Mouse (Mus musculus) mesoderm, embryonic 11.5 days (tissue): Measurements from ENCODE around the gene Bad.

Experiments
- DNase-seq: peaks from one replicate; pipeline ENCODE4 v3.0.0-alpha.2; 2012; ENCODE audit warnings: low read depth, low spot score

Gene Bad

GRCm38 (mm10) chr19:6934195-6934977 is 7.3 kb upstream of the Bad start, which contains the start of gene Kcnk4:
TSS of gene Kcnk4 (minus strand) at chr19:6934515.
- no peak for DNase-seq

GRCm38 (mm10) chr19:6936299-6936698 is 5.4 kb upstream of the Bad start:
- no peak for DNase-seq

- DNase-seq: no peak
Observed at GRCm38 (mm10) chr19:6937541-6938465, 3.9 kb upstream of the Bad start.

- DNase-seq: no peak
Observed at GRCm38 (mm10) chr19:6939106-6940002, 2.3 kb upstream of the Bad start.

DNA sequence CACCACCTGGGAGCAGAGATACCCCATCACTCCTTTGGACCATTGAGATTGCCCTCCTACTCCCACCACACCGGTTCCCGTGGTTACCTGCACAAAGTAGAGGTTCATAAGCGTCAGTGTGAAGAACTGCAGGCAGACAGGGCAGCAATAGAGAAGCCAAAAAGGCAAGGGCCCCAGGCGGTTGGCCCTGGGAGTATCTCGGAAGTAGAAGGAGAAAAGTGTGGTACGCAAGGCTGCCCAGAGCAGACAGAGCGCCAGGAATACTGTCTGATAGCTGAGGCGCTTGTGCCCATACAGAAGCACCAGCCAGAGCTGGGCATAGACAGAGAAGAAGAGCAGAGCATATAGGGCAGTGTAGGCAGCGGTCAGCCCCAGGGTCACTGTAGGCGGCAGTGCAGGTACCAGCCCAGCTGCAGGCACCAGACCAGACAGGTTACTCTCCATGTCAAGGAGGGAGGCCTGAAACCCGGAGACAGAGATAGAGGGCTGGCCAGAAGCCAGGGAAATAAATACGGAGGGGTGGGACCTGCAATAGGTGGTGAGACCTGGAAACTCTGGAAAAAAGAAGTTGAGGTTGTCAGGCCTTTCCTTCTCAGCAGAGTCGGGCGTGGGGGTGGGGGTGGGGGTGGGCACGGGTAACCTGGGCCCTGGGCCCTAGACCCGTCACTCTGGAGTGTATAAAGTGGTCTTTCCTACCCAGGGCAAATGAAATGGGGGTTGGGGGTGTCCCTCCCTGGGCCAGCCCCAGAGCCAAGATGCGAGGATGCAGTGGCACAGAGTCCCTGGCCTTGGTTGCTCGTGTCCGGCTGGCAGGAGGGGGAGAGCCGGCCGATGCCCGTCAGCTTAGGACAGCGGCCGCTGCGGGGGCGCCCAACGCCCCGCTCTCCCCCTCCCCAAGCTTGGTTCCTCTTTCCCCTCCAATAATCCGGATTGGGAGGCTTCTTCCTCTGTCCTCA is 987 bp upstream of the Bad start:
- no peak for DNase-seq

- DNase-seq: peak; percentile 88
Observed at GRCm38 (mm10) chr19:6942249-6942691, 609 bp downstream of the Bad start, which contains the start of gene Gpr137. TSS of gene Gpr137 (minus strand) at chr19:6942480.

- DNase-seq: no peak
Observed at GRCm38 (mm10) chr19:6942764-6943163, 1.1 kb downstream of the Bad start.

GRCm38 (mm10) chr19:6943709-6944108 is 2.0 kb downstream of the Bad start:
- DNase-seq: no peak

DNA sequence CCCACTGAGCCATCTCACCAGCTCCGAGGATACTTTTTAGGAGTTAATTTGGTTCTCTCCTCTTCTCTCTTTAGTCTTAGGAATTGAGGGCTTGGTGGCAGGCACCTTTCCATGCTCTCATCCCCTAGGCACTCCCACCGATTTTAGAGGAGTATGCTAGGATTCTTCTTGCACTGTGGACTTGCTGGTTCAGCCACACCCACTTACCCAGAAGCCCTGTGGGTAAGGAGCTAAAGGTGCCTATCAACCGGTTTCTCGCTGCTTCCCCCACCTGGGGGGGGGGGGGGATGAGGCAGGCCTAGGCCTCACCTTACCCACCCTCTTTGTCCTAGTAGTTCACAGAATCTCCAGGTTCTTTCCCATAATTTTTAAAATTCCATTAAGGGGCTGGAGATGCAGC is 6.1 kb downstream of the Bad start:
- no peak for DNase-seq

GRCm38 (mm10) chr19:6948186-6948585 is 6.5 kb downstream of the Bad start:
- DNase-seq: no peak

GRCm38 (mm10) chr19:6949532-6949931 is 7.9 kb downstream of the Bad start:
- DNase-seq: no peak

GRCm38 (mm10) chr19:6949951-6950350 is 8.3 kb downstream of the Bad start:
- DNase-seq: no peak

DNA sequence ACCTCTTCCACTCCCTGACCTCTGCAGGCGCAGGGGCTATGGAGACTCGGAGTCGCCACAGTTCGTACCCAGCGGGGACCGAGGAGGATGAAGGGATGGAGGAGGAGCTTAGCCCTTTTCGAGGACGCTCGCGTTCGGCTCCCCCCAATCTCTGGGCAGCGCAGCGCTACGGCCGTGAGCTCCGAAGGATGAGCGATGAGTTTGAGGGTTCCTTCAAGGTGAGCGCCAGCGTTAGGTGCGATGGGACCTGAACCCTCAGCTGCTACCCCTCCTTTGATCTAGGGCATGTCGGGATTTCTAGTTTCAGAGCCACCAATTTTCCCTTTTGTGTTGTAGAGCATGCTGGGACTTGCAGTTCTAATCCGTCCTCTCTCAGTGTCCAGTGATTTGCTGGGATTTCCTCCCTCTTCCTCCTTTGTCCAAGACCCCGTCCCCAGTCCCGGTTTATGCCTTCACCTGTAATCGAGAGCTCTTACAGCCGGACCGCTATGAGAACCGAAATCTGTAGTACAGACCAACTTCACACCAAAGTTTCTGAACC is 9.0 kb downstream of the Bad start:
- DNase-seq: peak; percentile 73

GRCm38 (mm10) chr19:6951381-6951968 is 9.8 kb downstream of the Bad start:
- DNase-seq: peak; percentile 92

DNA sequence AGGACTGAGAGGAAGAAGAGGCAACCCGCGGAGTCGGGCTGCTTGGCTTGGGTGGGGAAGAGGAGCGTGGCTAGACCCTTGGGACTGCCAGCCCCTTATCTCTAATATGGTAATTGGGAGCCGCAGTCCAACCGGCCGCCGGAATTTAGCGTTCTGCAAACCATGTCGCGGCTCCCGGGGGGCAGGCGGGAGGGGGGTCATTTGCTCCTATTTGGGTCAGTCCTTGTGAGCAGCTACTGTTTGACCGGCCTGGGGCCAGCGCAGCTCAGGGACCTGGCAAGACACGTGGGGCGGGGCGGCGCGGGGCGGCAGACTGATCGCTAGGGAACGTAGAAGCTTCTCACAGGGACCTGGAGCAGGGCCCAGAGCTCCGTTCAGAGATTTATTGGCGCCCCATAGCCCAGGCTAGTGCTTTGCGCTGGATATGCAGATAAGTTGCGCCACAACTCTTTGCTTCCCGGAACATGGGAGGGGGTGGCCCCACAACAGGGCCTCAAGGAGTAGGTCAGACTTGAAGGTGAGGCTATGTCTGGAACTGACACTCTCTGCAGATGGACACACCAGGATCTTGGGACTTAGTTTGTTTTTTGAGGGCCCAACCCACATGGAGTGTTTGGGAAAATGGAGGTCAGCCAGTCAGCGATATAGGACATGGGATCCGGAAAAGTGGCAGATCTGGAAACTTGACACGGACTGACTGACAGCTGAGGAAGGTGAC is 10.5 kb downstream of the Bad start:
- peak; percentile 33 for DNase-seq

- no peak for DNase-seq
Observed at GRCm38 (mm10) chr19:6952712-6953037, 11.0 kb downstream of the Bad start.

GRCm38 (mm10) chr19:6954046-6954445 is 12.4 kb downstream of the Bad start:
- no peak for DNase-seq

GRCm38 (mm10) chr19:6955424-6955823 is 13.8 kb downstream of the Bad start:
- no peak for DNase-seq

- DNase-seq: no peak
Observed at GRCm38 (mm10) chr19:6956461-6956860, 14.8 kb downstream of the Bad start.
